Mouse (Mus musculus): ENCODE data around the gene Tmtc2. TPM values are rescaled to one million over a fixed set of nuclear protein-coding genes. Genes with fewer than 3 reads are reported as not detected.

Tmtc2 gene
- total RNA-seq, 4 experiments from 2014 or later, result 0.77 to 1.2 (median 0.95) TPM

- no peak for DNase-seq (ENCODE audit: low spot score in 2 of 2)
Measured at GRCm38 (mm10) chr10:105548040-105548439, 26.2 kb downstream of the Tmtc2 start.

- DNase-seq (ENCODE audit: low spot score in 2 of 2), result no peak
Measured at GRCm38 (mm10) chr10:105544004-105545003, 29.9 kb downstream of the Tmtc2 start.

- no peak for DNase-seq (ENCODE audit: low spot score in 2 of 2)
Measured at GRCm38 (mm10) chr10:105542081-105542480, 32.2 kb downstream of the Tmtc2 start.

- no peak for DNase-seq (ENCODE audit: low spot score in 2 of 2)
Measured at GRCm38 (mm10) chr10:105539697-105540096, 34.6 kb downstream of the Tmtc2 start.

- no peak for DNase-seq (ENCODE audit: low spot score in 2 of 2)
Measured at GRCm38 (mm10) chr10:105536910-105537309, 37.3 kb downstream of the Tmtc2 start.

DNA sequence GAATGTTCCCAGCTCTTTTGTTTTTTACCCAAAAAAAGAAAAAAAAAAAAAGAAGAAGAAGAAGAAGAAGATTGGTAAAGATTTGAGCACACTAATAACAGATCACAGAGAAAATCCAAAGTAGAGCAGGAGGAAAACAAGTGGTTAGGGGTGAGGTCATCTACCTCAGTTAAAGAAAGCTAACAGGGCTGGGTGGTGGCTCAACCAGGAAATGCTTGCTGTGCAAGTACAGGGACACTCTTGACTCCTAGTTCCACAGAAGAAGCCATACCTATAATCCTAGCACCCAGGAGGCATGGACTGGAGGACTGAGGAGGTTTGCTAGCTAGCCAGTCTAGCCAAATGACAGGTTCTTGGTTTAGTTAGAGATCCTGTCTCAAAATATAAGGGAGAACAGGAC, 38.4 kb downstream of the Tmtc2 start:
- DNase-seq (ENCODE audit: low spot score in 2 of 2), result no peak

- DNase-seq (ENCODE audit: low spot score in 2 of 2), result no peak
Measured at GRCm38 (mm10) chr10:105532747-105533146, 41.5 kb downstream of the Tmtc2 start.

DNA sequence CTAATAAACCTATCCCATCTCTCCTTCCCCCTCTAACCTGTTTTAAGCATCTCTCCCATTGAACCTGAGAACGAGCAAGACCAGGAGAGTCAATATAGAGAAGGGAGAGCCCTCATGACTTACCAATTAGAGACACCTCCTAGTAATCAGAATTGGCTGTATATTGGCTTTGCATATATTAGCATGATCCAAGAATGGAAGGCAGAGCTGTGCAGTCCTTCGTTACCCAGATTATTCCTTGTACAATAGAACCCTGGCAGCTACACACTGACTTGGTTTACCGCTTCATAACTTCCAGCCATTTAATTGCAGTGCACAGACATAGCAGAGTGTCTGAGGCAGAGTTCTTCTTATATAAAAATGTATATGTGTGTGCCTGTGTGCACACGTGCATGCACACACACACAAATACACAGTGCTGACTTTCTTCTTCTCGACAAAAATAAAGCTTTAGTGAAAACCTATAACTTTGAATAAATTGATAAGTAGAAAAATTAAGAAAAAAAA, 42.2 kb downstream of the Tmtc2 start:
- no peak for DNase-seq (ENCODE audit: low spot score in 2 of 2)

DNA sequence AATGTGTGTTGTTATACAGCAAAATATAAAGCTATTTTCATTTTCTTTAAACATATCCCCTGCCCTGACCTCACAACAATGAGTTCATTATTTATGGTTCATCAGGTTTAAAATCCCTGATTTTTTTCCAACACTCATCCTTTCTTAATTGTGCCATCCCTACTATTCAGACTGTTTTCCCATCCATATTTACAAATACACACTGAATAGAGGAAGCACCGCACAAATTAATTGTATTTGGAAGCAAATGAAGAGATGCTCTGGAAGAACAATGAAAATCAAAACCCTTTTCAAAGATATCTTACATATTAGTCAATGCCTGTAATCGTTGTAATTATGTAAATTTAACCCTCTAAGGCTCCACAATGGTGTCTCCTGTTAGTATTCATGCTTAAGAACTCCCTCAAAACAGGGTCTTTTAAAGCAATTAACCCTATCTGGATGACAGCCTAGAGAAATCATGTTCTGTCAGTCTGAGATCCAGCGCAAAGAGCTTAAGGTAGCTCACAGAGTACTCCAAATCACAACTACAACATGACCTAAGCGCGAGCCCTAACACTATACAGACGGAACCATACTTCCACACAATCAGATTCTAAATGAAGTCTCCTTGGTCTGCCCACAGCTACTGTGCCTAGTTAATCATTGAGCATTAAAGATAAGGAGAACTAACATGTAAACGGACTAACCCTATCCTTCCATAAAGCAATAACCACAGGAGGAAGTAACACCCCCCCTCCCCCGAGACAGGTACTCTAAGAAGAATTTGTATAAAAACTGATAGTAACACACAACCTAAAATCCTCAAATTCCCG, 43.0 kb downstream of the Tmtc2 start:
- no peak for DNase-seq (ENCODE audit: low spot score in 2 of 2)

GRCm38 (mm10) chr10:105523405-105524088, 50.7 kb downstream of the Tmtc2 start:
- DNase-seq (ENCODE audit: low spot score in 2 of 2), result no peak

- no peak for DNase-seq (ENCODE audit: low spot score in 2 of 2)
Measured at GRCm38 (mm10) chr10:105522431-105522830, 51.8 kb downstream of the Tmtc2 start.

DNA sequence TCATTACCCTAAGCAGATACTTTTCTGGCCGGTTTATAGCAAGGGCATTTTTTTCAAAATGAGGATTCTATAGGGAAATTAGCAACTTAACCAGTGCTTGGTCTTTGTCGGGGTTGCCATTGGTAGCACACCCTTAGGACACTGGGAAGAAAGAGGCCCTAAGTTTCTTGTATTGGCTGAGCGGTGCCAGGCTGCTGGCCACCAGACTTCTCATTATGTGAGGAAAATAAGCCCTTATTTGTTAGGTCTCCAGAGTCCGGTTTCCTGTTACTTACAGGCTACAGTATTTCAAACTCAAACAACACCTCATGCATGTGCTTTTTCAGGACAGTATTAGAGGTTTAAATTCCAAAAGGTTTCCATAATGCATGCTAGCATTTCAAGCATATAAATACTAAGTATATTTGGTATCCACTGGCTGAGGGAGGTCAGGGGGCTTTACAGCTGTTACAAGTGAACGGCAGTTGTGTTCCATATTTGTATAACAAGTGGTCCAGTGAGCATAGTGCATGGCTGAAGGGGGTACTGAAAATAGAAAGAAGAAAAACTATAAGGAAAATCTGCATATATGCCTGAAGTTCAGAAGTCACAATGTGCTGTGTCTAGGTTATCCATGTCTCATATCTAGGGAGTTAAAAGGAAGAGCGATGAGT, 55.0 kb downstream of the Tmtc2 start:
- DNase-seq (ENCODE audit: low spot score in 2 of 2), result no peak

DNA sequence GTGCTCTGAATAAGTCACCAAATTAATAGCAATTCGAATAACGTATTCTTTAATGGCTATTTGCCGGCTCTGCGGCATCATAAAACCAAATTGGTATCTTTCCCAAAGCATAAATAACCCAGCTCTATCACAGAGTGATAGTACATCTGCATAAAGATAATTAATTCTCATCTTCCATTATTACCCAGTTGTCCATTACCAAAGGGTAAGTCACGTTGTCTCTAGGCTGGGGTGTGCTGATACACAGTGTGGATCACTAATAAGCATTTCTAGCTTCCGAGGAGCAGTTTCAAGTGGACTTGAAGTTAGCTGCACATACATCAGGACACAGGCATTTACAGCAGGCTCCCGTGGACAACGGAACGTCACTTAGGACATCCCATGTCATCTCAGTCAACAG, 56.1 kb downstream of the Tmtc2 start:
- DNase-seq (ENCODE audit: low spot score in 2 of 2), result no peak

- no peak for DNase-seq (ENCODE audit: low spot score in 2 of 2)
Measured at GRCm38 (mm10) chr10:105513777-105514322, 60.4 kb downstream of the Tmtc2 start.

DNA sequence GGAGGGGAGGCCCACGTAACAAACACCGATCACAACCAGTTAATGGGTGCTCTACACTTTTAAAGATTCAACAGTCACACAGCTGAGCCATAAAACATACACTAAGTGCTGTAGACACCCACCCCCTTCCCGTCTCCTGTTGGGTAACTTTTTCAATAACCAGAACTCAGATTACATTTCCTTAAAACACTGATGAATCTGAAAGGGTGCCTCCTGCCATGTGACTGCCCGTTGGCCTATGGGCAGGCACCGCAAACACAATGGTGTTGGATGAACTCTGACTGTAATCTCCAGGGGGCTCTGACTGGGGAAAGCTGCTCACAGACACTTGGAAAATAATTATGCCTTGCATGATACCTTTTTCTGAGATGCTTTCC, 64.4 kb downstream of the Tmtc2 start:
- no peak for DNase-seq (ENCODE audit: low spot score in 2 of 2)

DNA sequence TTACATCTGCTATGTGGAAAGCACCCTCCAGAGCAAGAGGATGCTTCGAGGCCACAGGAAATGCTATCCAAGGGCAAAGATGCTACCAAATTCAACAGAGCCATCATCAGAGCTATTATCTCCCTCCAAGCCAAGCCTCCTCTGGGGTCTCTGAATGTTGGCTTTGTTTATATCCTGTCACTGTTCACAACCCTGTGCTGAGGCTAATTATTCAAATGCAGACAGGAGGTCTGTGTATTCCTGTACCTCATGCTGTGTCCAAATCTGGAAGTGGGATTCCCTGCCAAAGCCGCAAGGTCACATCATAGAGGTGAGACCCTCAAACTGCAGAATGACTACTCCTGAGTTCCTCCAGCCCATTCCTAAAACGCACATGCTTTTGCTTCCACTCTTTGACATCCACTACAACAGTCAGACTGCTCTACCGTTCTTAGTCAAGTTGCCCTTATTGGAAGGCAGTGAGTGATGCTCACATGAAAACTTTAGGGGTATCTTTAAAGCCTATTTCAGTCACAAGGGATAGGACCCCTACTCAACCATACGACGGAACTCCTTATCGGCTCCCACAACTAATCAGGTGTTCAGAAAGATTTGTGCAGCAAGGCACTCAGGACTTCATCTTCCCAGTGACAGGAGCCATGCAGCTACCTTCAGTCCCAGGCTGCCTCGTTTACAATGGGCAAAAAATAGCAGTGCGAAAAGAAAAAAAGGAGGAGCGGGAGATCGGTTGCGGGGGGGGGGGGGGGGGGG, 64.9 kb downstream of the Tmtc2 start:
- DNase-seq (ENCODE audit: low spot score in 2 of 2), result no peak

- no peak for DNase-seq (ENCODE audit: low spot score in 2 of 2)
Measured at GRCm38 (mm10) chr10:105507982-105508786, 66.1 kb downstream of the Tmtc2 start.

DNA sequence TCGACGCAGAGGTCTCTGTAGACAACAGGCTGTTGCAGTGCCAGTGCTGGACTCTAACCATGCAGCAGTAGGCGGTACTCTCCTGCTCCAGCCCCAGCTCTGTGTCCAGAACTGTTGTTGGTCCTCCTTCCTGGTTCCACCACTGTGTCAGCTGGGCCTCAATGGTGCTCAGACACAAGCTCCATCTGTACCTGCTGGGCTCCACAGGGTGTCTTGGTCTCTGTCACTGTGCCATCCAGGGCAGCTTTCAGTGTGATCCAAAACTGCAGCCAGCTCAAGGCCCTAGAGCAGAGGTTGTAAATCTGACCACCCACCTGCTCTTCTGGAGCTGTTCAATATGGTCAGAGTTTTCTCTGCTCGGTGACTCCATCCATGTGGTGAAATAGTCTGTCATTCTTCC, 68.2 kb downstream of the Tmtc2 start:
- no peak for DNase-seq (ENCODE audit: low spot score in 2 of 2)

- DNase-seq (ENCODE audit: low spot score in 2 of 2), result no peak
Measured at GRCm38 (mm10) chr10:105504472-105504871, 69.8 kb downstream of the Tmtc2 start.
